Mouse (Mus musculus): ENCODE measurements around the gene Adcy5. TPM values are rescaled to one million over a fixed set of nuclear protein-coding genes. Genes with fewer than 3 reads are reported as not detected.

Adcy5 gene
- total and polyA plus RNA-seq, 3 experiments = under 0.01 to 0.08 TPM; not detected in 1

GRCm38 (mm10) chr16:35110410-35111142, 44.1 kb upstream of the Adcy5 start:
- H3K79me2 ChIP-seq (ENCODE audit: control insufficient read depth, insufficient read depth, low read length, poor library complexity) = no peaks in the 10 kb centered on the region
- DNase-seq (ENCODE audit: low read depth, low spot score) = peak; percentile 69
- H3K27ac ChIP-seq (ENCODE audit: control insufficient read depth, low read depth, low read length) = no peak overlapping the region
- H3K27me3 ChIP-seq (ENCODE audit: control insufficient read depth in 1 of 2, insufficient read depth in 2 of 2, low read length in 2 of 2) = no peaks in the 10 kb centered on the region
- TF ChIP-seq SIN3A (IDR thresholded peaks at IDR 0.05; ENCODE audit: low read length) = no peak
- 0 out of 2 replicates have a peak, but pooled peaks have one; percentile 22 for TF ChIP-seq HCFC1 (IDR thresholded peaks at IDR 0.05; ENCODE audit: low read depth, low read length)
- TF ChIP-seq JUND (IDR thresholded peaks at IDR 0.05; ENCODE audit: low read depth, low read length) = no peak
- no peak for TF ChIP-seq NRF1 (IDR thresholded peaks at IDR 0.05; ENCODE audit: insufficient read depth, low read depth, low read length, poor library complexity, severe bottlenecking)
- TF ChIP-seq CTCF (IDR thresholded peaks at IDR 0.05 in 2 of 3, conservative IDR thresholded peaks at IDR 0.05 in 1 of 3; ENCODE audit: control insufficient read depth in 1 of 3, insufficient read depth in 1 of 3, low read depth in 2 of 3, low read length in 3 of 3, poor library complexity in 1 of 3, severe bottlenecking in 1 of 3) = peak; percentile 80 to 96 (median 92)
- TF ChIP-seq ZKSCAN1 (IDR thresholded peaks at IDR 0.05; ENCODE audit: low read depth, low read length) = no peak
- TF ChIP-seq SMC3 (IDR thresholded peaks at IDR 0.05; ENCODE audit: low read depth, low read length) = peak; percentile 80
- no peak for TF ChIP-seq RCOR1 (IDR thresholded peaks at IDR 0.05; ENCODE audit: low read depth, low read length)
- TF ChIP-seq POLR2A (IDR thresholded peaks at IDR 0.05; ENCODE audit: control insufficient read depth in 1 of 2, insufficient read depth in 1 of 2, low read depth in 1 of 2, low read length in 2 of 2, poor library complexity in 1 of 2) = no peak
- no peak for TF ChIP-seq CHD1 (IDR thresholded peaks at IDR 0.05; ENCODE audit: low read depth, low read length)
- no peak for TF ChIP-seq E2F4 (IDR thresholded peaks at IDR 0.05; ENCODE audit: borderline replicate concordance, low read depth, low read length)
- peak; percentile 74 for TF ChIP-seq ZC3H11A (IDR thresholded peaks at IDR 0.05; ENCODE audit: low read depth, low read length)
- peak; percentile 91 for TF ChIP-seq RAD21 (IDR thresholded peaks at IDR 0.05; ENCODE audit: low read depth, low read length)
- TF ChIP-seq ELF1 (IDR thresholded peaks at IDR 0.05; ENCODE audit: low read depth, low read length) = no peak
- no peak for TF ChIP-seq KAT2A (conservative IDR thresholded peaks at IDR 0.05; ENCODE audit: low read depth, low read length)
- no peak for TF ChIP-seq NELFE (IDR thresholded peaks at IDR 0.05; ENCODE audit: low read depth, low read length)
- no peak for TF ChIP-seq ZMIZ1 (IDR thresholded peaks at IDR 0.05; ENCODE audit: low read depth, low read length)
- no peak for TF ChIP-seq MYC (IDR thresholded peaks at IDR 0.05; ENCODE audit: low read depth, low read length)
- H3K36me3 ChIP-seq (ENCODE audit: control insufficient read depth in 1 of 2, insufficient read depth in 2 of 2, low read length in 2 of 2) = no peaks in the 10 kb centered on the region
- no peak overlapping the region for H3K9ac ChIP-seq (ENCODE audit: control insufficient read depth, low read depth, low read length, poor library complexity, severe bottlenecking)
- H3K4me1 ChIP-seq (ENCODE audit: control insufficient read depth in 1 of 2, insufficient read depth in 2 of 2, low read length in 2 of 2) = peaks cover 0 to 2% of the 10 kb centered on the region in 2 experiments; a peak in 2 of 4 replicates
- no peaks in the 10 kb centered on the region for H3K9me3 ChIP-seq (replicated peaks; ENCODE audit: insufficient read depth, low read length)
- H3K4me3 ChIP-seq (ENCODE audit: control insufficient read depth in 1 of 2, insufficient read depth in 1 of 2, low read depth in 2 of 2, low read length in 2 of 2) = no peak overlapping the region

GRCm38 (mm10) chr16:35111143-35111620, 43.5 kb upstream of the Adcy5 start:
- Histone ChIP-seq H3K27ac (ENCODE audit: control insufficient read depth, low read depth, low read length) (no peak overlapping the region), H3K79me2 (ENCODE audit: control insufficient read depth, insufficient read depth, low read length, poor library complexity) (no peaks in the 10 kb centered on the region), H3K9ac (ENCODE audit: control insufficient read depth, low read depth, low read length, poor library complexity, severe bottlenecking) (no peak overlapping the region), H3K27me3 (ENCODE audit: control insufficient read depth in 1 of 2, insufficient read depth in 2 of 2, low read length in 2 of 2) (no peaks in the 10 kb centered on the region), H3K36me3 (ENCODE audit: control insufficient read depth in 1 of 2, insufficient read depth in 2 of 2, low read length in 2 of 2) (no peaks in the 10 kb centered on the region), H3K4me1 (ENCODE audit: control insufficient read depth in 1 of 2, insufficient read depth in 2 of 2, low read length in 2 of 2) (no peaks in the 10 kb centered on the region), H3K9me3 (replicated peaks; ENCODE audit: insufficient read depth, low read length) (no peaks in the 10 kb centered on the region), H3K4me3 (ENCODE audit: control insufficient read depth in 1 of 2, insufficient read depth in 1 of 2, low read depth in 2 of 2, low read length in 2 of 2) (no peak overlapping the region)
- TF ChIP-seq SMC3 (IDR thresholded peaks at IDR 0.05; ENCODE audit: low read depth, low read length) (peak; percentile 41), CTCF (IDR thresholded peaks at IDR 0.05 in 2 of 3, conservative IDR thresholded peaks at IDR 0.05 in 1 of 3; ENCODE audit: control insufficient read depth in 1 of 3, insufficient read depth in 1 of 3, low read depth in 2 of 3, low read length in 3 of 3, poor library complexity in 1 of 3, severe bottlenecking in 1 of 3) (peak; percentile 23 to 53 (median 32); a peak in 5 of 6 replicates), ZNF384 (IDR thresholded peaks at IDR 0.05; ENCODE audit: low read depth, low read length) (no peak), JUND (IDR thresholded peaks at IDR 0.05; ENCODE audit: low read depth, low read length) (no peak), NELFE (IDR thresholded peaks at IDR 0.05; ENCODE audit: low read depth, low read length) (no peak), RAD21 (IDR thresholded peaks at IDR 0.05; ENCODE audit: low read depth, low read length) (peak; percentile 16), CHD1 (IDR thresholded peaks at IDR 0.05; ENCODE audit: low read depth, low read length) (no peak)
- DNase-seq (ENCODE audit: low read depth, low spot score) = peak; percentile 16

Data from MEL (cell line).